Mouse (Mus musculus) cerebellum, postnatal 14 days (tissue): ENCODE measurements around the gene Ncam1.
A peak's percentile ranks its signal among the peaks of the same experiment; 100 is the strongest.

Experiments
- DNase-seq, 2 experiments: peaks; one replicate each; pipeline ENCODE4 v3.0.0; 2021; ENCODE audit warnings: mixed read lengths in 2 of 2

Gene Ncam1

DNA sequence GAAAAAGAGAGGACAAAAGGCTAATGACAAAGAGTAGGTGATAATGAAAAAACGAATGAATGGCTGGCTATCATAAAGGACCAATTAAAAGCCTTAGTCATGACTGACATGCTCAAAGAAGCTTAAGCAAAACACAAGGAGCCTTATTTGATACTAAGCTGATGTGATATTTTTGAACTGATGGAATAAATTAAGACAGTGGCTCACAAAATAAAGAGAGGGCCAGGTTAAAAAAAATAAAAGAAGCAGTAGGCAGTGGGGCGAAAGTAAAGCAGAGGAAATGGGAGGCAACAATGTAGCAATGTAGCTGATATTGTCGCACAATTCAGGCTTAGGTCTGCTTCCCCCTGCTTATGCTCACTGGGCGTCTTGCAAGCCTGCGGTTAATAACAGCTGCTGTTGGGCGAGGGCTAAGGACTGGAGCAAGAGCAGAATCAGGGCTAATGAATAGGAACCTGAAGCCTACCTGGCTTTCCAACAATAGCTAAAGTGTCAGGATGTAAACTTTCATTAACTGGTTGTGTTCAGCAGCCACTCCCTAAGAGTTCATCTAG is 126.0 kb downstream of the Ncam1 start:
- no peak for DNase-seq

DNA sequence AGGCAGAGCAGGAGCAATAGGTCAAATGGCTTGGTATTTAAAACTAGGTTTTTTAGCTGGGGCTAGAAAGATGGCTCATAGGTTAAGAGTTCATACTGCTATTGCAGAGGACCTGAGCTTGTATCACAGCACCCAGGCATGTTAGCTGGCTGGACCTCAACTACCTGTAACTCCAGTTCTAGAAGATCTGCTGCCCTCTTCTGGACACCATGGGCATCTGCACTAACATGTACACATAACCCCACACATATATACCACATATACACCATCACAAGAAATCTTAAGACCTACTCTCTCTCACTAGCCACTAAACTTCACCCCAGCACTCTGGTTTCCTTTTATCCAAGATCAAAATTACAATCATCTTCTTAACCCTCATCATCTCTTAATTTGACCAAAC is 131.7 kb downstream of the Ncam1 start:
- DNase-seq: no peak

DNA sequence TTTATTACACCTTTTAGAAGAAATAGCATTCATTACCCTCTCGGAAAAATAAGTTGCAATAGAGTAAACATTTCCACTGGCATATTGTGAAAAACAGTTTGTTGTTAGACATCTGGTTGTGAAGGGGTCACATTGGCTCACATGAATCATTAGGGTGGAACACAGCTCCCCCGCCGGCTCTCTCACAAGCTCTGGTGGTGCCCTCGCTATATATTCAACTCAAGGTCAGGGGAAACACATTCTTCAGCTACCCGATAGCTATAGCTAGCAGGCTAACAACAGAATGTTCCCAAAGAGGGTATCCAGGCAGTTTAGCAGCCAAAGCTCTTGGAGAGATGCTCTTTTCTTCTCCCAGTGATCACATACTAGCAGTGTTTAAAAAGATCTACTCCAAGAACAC is 133.4 kb downstream of the Ncam1 start:
- DNase-seq: no peak

DNA sequence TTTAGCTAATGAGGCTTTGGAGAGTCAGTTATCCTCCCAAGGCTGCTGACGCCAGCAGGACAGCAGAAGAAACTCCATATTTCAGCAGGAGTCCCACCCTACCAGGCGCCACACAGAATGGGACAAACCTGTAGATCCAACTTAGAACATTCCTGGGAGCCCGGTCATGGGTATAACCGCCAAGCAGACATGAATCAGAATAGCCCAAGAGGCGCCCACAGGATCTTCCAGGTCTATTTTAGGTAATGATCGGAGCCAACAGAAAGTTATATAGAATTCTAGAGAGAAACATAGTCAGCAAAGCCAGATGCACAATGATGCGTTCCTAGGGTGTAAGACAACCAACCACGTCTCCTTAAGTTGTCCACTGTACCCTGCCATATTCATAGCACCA is 134.8 kb downstream of the Ncam1 start:
- no peak for DNase-seq

DNA sequence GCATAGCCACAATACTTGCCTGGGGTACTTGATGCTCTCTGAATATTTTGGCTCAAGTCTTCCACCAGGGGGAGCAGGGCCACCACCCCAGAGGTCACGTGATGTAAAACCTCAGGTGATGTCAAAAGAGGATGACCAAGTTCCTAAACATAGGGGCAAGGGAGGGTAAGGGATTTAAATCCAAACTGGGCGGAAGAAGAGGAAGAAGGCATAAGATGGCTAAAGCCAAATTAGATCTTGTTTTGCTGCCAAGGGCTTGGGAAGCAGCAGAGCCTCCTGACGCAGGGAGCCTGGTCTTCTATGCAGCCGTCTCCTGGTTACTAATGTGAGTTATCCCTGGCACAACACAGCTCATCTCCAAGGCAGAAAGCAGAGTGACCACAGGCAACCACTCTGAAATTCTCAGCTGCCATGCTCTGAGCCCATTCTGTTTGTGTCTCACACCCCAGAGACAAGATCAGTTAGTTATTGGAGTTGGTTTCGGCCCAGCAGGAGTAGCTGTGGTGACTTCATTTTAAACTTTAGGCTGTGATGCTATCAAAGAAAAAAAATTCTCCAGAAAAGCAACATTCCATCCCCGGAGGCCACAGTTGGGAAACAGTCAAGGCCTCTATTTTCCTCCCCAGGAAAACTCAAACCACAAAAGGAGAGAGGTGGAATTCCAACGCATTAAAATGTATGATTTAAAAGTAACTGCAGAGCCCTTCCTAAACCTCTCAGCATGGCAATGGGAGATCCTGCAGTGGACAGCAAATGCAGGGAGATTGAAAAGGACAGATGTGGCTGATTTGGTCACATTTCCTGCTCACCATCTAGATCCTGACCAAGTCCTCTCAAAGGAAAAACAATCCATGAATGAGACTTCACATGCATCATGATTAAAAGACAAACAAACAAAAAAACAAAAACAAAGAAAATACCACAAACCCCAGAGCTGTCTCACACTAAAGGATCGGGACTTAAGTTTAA is 135.5 kb downstream of the Ncam1 start:
- DNase-seq: peak; percentile 59 to 62

DNA sequence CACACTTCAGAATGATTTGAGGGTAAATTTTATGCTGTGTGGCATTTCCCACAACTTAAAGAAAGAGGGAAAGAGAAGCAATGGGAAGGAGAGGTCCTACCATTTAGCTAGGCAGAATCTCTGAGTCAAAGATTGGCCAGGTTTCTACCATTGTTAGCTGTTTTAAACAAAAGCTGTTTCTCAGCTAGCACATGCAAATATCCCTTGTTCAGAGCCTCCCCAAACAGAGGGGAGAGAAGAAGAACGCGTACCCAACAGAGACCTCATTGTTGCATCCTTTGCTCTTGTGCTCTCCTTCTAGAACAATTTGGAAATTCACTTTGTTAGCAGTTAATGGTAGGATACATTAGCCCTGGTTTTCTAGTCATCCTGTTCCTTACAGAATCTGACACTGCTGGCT is 137.2 kb downstream of the Ncam1 start:
- DNase-seq: no peak

DNA sequence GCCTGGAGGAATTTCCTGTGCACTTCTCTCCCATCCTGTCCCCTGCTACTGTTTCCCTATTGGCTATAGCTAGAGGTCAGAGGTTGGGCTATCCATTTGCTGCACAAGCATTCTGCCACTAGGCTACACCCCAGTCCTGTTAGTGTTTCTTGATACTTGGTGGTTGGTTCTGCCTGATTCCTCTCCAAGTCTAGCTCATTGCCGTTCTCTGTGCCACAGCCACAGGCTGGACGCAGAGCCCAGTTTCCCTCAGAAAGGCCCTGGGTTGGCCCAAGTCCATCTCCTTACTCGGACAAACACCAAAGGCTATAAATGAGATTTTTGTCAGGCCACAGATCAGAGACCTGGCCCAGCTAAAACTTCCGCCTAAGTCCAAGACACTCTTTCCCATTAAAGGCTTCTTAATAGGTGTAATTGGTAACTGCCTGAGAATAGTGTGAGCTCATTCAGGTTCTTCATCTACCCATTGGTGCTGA is 140.3 kb downstream of the Ncam1 start:
- peak; percentile 59 to 60 for DNase-seq

DNA sequence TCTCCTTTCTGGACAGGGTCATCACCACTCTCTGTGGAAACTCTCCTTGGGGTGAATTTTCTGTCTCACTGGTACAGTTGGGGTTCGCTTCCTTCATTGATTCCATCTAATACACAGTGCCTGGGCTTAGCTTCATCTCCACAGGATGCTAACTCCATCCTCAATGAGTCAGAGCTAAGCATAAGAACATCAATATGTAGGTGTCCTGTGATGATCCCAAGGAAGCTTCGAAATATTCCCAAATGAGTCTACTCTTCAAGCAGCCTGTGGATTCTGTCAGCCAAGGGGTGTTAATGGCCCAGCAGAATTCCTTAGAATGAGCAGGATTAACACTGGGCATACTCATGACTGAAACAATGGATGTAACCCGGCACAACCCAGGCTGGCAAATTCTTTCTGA is 144.3 kb downstream of the Ncam1 start:
- DNase-seq: no peak

DNA sequence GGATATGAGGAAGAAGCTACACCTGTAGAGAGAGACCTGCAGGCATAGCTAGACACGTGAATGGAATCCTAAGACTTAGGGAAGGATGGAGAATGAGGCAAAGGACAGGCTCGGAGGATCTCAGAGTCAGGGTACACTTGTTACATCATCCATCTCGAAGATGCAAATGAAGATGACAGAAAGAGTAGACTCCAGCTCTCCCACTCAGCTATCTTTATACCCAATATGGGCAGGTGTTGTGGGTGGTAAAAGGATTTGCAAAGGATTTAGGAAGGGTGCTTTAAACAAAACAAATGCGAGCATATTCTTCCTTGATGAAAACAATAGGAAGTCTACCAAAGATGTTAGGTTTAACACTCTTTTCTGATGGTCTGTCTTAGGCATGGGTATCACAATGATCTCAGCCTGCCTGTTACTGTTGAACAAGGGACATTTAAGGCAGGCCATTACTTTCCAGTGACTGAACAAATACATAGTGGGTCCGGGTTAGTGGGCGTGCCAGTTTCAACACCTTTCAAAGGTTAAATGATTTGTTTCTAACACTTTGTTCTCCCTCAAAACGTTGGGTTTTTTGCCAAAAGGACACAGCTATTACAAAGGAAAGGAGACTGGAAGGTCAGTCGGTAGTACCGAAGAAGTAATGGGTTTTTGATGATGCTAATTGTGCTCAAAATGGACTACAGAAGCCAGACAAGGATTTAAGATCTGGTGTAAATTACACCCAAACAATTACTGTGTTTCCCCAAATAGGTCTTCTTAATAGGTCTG is 145.1 kb downstream of the Ncam1 start:
- DNase-seq: no peak

DNA sequence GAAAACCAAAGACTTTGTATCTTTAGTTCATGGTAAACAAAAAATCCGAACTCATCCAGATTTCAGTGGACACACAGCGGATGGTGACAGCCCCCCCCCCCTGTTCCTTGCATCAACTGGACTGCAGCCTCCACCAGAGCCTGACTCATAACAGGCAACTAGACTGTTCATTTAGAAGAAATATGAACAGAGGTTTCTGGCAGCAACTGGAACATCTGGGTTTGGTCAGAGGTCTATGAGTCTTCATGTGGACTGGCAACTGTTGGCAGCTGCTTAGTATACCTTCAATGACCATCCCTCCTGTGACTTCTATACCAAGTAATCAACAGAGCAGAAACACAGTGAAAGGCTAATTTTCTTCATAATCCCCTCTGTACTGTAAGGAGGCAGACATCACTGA is 154.4 kb downstream of the Ncam1 start:
- DNase-seq: no peak

DNA sequence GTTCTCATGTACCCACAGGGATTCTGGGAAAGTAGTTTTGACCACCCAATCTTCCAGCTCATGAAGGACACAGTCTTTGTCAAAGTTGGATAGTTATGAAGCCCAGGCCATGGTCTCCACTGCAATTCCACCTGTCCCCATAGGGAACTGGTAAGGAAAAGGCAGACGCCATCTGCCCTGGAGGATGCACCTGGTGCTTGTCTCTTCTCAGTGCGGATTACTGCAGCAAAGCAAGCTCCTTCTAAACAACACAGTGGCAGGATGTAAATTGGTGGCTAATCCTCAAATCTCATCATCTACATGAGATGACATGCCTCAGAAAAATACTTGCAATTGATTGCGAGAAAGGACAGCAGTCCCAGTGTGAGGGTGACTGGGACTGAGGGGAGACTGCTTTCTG is 158.0 kb downstream of the Ncam1 start:
- DNase-seq: peak; percentile 33 to 58

DNA sequence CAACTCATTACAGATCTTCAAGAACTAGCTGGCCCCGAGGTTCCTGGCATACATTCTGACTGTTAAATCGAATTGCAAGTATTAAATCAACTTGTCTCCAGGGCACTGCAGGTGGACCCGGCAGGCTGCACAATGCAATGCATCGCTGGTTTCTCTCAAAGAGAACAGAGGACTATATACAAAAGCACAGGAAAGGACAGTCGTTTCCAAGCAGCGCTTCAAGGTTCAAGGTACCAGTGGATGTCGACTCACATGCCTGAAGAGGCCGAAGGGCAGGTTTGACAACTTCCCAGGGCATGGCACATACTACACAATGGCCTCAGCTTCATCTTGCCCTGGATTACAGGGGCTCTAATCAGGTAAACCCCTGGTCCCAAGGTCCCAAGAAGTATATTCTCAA is 158.6 kb downstream of the Ncam1 start:
- DNase-seq: no peak

DNA sequence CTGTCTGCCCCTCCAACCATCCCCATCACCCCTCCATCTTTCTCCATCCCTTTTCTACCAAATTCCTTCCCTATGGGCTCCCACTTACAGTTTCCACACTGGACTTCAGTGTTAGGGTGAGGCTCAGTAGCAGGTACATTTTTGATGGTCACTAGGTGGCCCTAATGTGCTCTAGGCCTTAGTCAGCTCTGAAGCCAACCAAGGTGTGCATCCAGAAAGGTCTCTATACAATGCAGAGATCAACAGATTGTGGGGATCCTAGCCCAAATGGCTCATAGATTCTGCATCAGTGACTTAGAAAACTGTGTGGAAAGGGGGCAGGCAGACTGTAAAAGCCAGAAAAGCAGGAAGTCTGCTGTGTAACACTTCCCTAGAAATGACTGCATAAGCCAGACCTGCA is 160.8 kb downstream of the Ncam1 start:
- DNase-seq: no peak

DNA sequence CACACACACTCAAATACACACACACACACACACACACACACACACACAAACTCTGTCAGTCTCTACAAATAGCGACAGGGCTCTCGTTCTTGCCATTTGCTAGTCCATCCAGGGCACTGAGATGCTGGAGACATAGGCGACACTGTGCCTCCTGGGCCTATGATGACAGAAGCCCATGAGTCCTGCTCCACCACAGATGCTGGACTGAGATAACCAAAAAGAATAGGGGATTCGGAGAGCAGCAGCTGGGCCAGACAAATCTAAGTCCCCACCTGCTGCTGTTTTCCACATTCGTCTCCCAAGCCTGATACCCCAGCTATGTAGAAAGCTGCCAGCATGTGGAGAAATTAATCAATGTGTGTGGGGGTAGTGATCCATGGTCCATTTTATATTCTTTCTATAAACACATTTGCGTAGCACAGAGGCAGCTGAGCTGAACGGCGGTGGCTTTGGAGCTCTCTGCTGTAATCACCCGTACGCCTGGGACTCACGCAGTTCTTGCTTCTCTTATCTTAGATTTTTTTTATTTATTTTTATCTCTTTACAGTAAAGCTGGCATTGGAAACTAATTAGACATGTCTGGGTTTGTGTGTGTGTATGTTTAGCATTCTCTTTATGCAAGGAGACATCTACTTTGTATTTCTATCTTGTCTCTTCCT is 162.9 kb downstream of the Ncam1 start:
- no peak for DNase-seq

DNA sequence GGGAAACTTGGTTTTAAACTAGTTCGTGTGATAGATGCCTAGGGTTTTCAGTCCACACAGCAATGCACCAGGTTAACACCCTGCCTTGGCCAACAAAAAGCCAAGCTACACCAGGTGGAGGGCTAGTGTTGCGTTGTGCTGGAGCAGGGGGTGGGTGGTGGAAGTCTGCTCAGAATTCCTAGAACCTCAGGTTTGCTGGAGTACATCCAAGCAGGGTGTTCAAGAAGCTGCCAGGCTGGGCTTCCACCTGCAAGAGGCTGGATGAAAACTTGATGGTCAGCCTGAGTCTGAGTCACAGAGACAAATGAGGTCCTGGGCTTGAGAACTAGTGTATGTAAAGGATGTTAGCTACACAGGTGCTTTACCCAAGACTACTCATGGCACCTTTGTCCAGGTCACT is 166.1 kb downstream of the Ncam1 start:
- no peak for DNase-seq

DNA sequence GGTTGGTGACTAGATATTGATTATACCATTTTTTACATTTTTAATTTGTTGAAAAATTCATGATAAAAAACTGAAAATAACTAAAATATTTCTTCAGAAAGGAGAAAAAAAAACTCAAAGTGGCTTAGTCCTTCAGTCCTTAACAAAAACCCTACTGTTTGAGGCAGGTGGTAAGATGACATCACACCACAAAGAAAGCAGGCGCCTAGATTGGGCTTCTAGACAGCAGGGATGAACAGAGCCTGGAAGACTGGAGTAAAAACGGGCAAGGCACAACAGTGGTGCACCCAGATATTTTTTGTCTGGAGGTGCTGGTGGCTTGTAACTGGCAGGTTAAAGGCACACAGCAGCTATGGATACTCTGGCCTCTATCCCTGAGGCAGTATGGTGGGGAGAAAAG is 168.4 kb downstream of the Ncam1 start:
- DNase-seq: no peak

DNA sequence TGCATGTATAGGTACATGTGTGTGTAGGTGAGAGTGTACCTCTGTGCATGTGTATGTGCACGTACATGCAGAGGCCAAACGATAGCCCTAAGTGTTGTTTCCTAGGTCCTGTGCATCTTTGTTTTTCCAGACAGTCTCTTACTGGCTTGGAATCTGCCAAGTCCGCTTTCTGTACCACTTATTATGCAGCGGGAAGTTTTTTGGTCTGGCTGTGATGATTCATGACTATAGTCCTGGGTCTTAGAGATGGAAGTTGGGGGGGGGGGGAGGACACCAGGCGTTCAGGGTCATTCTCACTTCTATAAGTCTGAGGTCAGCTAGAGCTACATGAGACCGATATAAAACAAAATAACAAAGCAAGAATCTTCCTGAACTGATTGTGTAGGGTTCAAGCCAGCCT is 173.8 kb downstream of the Ncam1 start:
- DNase-seq: no peak

DNA sequence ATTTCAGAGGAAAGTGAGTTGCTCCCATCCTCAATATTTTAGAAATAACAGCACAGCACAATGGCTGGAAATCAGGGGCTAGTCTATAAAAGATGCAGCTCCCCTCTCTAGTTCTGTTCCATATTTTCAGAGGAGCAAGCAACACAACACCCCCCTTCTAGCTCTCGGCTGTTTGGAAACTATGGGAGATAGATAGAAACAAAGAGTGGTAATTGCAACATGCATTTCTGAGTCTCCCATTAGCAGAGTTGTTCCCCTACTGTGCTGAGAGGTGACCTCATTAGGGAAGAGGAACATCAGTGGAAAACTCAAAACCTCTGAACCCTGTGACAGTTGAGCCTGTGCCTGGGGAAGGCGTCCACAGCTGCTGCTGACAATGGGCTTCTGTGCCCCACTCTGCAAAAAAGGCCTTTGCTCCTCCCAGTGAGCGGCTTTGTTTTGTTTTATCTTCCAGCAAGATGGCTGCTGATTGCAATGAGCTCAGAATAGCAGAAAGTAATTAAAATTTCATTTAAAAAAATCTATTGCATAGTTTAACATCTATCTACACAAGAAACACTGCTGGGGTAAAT is 174.7 kb downstream of the Ncam1 start:
- no peak for DNase-seq

DNA sequence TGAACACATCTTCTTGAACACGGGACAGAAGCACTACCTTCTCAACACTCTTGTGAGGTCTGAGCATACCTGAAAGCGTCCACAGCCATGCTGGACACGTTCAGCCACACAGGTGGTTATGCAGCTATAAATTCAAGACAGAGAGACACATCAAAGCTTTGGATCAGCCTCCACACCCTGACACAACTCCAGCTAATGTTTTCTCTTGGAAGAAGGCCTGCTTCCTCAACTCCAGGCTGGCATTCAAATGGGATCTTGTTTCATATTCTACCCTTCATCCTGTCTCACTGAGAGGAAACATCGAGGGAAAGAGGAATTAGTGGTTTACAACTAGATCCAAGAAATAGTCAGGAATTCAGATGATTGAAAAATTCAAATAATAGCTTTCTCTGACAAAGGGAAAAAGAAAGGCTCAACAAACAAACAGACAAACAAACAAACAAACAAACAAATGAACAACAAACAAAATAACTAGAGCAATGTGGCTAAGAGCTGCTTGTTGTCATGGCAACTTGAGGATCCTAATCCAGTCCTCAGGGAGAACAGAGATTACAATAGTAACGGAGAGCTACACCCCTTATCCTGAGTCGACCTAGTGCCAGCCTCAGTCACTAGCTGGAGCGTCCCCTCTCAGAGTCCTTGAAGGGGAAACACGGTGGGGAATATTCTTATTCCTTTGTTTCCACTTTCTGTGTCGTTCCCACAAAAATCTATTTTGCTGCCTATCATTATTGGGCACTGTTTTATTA is 175.6 kb downstream of the Ncam1 start:
- DNase-seq: no peak

DNA sequence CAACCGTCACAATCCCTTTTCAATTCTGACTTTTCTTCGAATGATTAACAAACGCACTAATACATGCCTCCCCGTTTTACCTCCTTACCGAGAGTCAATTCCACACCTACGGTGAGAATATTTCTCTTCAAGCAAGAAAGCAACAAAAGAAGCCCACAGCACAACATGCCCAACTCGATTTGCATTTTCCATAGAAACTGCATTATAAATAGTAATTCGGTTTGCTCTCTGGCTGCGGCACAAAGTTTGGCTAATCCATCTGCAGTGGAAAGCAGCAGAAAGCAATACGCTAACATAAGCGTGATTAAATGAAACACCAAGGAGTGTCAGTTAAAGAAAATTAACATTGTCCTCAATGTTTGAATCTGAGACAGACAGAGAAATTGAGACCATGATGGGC is 177.0 kb downstream of the Ncam1 start:
- no peak for DNase-seq

DNA sequence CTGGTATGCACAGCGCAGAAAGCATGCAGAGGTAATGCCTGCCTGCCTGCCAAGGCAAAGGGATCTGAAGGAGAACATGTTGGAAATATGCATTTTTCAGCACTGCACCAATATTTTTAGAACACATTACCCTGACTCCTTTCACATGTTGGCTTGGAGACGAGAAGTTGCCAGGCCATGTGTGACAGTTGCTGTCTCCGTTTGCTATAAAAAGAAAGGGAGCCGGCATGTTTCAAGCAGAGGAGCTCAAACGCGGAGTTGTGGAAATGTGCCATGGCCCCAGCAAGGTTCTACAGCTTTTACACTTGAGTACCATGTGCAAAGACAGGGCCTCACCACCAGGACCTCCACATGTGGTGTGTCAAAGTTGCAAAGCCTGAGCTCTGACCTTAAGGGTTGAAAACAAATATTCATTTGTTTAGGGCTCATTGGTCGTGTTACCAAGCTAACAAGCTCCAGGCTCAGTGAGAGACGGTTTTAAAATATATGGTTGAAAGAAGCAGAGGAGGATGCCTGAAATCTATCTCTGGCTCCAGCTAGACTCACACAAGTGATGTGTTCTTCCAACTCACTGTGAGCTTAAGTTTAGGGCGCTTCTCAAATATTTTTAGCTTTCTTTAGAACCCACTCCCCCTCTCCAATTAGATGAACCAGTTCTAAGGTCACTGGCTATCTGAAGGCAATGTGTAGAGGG is 179.9 kb downstream of the Ncam1 start:
- DNase-seq: peak; percentile 45 to 70
